Mouse (Mus musculus): ENCODE results near the gene Spats1.
"Not testable (repeated sequence)": the region's sequence is repeated elsewhere in the genome, so short reads cannot be mapped to it uniquely, and the experiment has no call there.

Spats1 gene

DNA sequence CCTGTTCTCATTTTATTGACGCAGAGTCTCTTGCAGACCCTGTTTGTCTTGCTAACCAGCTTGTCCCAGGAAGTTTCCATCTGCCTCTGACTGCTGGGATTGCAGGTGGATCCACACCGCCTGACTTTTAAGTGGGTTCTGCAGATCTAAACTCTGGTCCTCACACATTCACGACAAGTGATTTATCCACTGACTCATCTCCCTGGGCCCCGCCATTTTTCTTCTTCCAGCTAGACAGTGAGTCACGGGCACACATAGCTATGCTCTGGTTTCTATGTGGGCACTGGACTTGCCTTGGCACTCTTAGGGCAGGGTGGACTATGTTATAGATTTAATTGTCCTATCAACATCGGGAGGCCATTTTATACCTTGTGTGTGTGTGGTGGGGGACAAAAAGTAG lies 14.5 kb upstream of the Spats1 start:
- DNase-seq (ENCODE audit: low spot score): no peak

DNA sequence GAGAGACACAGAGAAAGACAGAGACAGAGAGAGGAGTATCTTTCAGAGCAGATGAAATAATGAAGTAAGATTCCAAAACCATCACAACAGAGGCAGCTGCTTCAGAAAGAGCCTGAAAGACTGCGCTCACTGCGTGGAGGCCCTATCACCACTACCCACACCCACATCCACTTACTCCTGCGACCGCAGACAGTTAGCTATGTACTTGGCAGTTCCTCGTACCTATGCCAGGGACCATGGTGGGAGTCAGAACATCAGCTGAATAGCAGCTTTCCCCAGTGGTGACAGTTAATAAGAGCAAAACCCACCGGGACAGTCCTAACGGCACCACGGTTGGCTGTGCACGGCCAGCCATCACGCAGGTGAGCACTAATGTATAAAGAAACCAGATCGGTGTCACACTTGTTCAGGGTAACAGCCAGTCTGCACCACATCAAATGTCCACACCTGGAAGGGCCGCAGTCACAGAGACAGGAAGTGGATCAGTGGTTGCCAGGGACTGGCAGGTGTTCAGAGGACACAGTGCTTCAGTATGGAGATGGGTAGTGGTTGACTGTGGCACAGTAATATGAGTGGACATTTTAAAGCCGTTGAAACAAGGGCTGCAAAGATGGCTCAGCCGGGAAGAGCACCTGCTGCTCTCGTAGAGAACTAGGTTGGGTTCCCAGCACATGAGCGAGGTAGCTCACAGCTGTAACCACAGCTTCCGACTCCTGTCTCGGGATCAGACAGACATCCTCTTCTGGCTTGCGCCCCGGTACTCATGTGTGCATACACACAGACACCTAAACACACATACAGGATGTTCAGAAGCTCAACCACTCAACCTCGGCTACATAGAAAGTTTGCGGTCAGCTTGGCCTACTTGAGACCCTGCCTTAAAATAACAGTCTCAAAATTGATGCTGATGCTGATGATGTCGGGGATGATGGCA lies 13.4 kb upstream of the Spats1 start:
- DNase-seq (ENCODE audit: low spot score): no peak

DNA sequence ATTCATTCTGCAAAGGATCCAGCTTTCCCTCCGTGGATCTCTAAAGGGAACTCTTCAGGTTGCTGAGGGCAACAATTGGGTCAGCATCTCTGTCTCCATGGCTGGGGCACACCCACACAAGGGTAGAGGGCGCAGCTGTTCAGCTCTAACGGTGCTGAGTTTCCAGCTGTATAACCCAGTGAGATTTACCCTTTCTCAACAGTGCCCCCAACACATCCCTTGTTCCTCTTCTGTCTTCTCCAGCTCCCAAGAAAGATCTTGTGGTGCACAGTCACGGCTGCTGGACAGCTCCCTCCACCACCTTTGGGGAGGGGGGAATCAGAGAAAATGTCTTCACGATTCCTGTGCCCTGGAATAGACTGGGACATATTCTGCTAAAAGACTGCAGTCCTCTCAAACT lies 12.0 kb upstream of the Spats1 start:
- DNase-seq (ENCODE audit: low spot score): no peak

DNA sequence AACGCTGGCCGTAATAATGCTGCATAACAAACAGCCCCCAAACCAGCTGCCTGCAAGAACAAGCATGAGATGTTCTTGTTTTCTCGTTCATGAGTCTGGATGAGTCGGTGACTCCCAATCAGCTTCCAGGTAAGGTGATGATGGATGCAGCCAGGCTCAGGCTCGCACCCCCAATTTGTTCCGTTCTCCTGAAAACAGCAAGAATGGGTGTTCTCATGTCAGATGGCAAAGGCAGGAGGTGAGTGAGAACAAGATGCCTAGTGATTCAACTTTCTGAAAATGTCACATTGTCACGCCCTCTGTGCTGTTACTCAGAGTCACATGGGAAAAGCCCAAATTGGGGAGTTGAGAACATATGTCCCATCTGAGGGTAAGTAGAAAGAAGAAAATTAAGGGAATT lies 10.4 kb upstream of the Spats1 start:
- no peak for DNase-seq (ENCODE audit: low spot score)

DNA sequence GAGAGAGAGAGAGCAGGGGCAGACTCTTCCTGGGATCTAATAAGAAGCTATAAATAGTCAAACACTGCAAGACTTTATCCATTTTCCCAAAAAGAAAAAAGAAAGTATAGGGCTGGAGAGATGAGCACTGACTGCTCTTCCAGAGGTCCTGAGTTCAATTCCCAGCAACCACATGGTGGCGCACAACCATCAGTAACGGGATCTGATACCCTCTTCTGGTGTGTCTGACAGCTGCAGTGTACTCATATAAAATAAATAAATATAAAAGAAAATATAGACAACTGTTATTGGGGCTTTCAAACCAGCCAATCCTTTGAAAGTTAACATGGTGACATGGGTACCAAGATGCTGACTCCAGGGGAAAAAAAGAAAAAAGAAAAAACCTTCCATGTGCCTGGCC lies 5.2 kb upstream of the Spats1 start:
- DNase-seq (ENCODE audit: low spot score): no peak

DNA sequence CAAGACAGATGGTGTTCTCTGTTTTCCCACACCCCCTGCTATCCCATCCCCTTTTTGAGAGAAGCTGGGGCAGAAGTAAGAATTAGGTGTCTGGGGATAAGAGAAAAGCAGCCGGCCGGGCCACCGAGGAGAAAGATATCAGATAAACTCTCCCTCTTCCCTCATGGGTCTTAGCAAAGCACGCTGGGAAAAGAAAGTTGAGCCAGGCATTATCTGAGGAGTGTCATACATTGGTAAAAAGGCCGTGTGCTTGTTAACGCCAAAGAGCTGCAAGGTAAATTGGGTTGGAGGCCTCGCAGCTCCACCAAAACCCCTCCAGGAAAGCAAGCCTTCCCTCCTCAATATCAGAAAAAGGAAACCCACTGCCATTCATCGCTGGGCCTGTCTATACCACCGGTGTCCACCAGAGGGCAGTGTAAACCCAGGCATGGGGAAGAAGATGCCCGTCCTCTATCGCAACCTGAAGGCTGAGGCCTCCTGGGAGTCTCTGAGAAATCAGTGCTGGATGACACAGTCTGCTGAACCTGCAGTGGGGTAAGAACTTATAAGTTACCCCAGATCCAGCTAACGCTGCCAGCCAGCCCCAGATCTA lies 3.1 kb upstream of the Spats1 start:
- DNase-seq (ENCODE audit: low spot score): peak; percentile 61

DNA sequence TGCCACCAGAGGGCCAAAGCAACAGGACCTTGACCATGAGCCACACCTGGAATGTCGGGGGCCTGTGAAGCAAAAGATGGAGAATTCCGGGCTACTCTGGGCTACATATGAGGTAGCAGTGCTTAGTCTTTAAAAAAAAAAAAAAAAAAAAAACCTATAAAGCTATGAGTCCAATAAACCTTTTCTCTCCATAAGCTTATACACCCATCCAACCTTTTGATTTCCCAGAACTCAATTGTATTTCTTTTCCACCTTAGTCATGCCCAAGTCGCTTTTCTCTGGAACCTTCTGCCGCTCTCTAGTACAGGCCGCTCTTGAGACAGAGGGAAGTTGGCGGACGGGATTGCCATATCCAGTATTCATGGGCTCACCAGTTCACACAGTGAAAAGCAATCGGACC lies 1.1 kb downstream of the Spats1 start:
- DNase-seq (ENCODE audit: low spot score): no peak

DNA sequence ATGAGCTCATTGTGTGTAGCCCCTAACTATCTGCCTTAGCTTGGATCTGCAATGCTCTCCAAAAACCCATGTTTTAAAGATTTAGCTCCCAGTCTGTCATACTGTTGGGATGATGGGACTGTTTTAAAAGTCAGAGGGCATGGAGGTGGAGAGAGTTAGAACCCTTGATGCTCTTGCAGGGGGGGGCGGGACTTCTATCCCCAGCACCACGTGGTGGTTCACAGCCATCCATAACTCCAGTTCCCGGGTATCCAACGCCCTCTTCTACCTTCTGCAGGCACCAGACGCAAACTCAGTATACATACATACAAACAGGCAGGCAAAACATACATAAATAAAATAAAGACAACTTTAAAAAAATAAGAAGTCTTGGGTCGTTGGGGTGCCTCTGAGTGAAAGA lies 1.5 kb downstream of the Spats1 start:
- no peak for DNase-seq (ENCODE audit: low spot score)

DNA sequence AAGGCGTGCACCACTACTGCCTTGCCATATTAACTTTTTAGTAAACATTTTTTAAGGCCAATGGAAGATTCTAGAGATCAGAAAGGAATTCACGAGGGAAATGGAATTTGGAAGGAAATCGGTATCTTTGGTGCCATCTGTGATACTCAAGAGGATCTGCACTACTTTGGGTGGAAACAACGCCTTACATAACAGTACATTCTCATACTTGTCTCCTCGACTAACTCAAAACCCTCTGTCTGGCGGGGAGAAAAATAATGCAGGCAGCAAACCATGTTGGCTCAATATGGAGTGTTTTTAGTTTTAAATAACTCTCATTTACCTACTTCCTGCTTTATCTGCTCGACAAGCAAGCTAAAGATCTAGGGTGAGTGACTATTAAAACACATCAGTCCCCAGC lies 4.5 kb downstream of the Spats1 start:
- peak; percentile 35 for DNase-seq (ENCODE audit: low spot score)

DNA sequence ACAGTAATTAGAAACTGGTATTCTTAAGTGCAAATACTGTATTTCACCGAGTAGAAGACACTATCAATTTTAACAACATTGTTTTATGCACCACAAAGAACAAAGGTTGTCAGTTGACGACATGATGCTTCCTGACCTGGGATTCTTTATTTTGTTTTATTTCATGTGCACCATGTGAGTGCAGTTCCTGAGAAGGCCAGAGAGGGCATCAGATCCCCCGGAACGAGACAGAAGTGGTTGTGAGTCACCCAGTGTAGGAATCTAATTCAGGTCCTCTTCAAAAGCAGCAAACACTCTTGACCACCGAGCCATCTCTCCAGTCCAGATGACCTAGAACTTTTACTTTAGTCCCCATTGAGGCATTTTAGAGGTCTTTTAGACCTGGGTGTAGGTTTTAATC lies 6.9 kb downstream of the Spats1 start:
- no peak for DNase-seq (ENCODE audit: low spot score)

DNA sequence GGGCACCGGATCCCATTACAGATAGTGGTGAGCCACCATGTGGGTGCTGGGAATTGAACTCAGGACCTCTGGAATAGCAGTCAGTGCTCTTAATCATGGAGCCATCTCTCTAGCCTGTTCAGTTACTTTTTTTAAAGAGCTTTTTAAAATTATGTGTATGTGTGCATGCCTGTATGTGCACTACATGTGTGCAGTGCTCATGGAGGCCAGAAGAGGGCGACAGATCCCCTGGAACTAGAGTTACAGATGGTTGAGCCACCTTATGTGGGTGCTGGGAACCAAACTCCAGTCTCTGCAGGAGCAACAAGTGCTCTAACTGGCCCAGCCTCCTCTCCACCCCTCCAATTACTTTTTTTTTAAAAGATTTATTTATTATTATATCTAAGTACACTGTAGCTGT lies 8.5 kb downstream of the Spats1 start:
- DNase-seq (ENCODE audit: low spot score): no peak

DNA sequence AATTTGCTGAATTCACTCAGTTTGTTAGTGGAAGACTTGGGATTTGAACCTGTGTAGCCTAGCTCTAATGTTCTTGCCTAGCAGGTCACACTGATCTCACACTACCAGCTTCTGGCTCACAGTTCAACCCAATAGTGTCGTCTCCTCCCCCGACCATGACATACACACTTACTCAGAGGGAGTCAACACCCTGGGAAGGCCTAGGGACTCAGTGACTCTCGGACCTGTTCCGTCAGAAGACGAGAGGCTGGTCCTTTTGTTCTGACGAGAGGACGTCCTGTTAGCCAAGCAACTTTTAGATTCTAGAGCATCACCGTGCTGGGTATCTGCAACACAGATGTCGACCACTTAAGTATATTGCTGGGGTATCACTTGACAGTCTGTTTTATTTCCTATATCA lies 11.0 kb downstream of the Spats1 start:
- DNase-seq (ENCODE audit: low spot score): no peak

DNA sequence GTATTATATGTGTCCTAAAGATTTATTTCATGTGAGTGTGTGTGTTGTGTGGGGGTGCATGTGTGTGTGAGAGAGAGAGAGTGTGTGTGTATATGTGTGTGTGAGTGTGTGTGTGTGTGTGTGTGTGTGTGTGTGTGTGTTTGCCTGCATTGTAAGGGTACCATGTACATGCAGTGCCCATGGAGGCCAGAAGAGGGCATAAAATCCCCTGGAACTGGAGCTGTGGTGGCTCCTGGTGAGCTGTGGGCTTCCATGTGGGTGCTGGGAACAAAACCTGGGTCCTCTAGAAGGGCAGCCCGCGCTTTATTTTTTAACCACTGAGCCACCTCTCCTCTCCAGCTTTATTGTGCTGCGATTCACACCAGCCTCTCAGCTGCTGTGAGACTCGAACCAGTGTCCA lies 12.7 kb downstream of the Spats1 start:
- no peak for DNase-seq (ENCODE audit: low spot score)

DNA sequence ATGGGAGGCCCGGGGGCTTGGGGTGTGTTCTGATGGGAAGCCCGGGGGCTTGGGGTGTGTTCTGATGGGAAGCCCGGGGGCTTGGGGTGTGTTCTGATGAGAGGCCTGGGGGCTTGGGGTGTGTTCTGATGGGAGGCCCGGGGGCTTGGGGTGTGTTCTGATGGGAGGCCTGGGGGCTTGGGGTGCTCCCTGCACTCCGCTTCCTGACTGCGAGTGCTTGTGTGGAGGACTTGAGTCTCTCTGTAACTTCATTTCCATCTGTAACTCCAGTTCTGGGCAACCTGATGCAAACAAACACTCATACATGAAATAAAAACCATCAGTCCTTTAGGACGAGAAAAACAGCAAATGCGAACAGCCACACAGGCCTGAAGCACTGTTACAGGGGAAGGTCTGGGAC lies 16.2 kb downstream of the Spats1 start:
- DNase-seq (ENCODE audit: low spot score): no peak

DNA sequence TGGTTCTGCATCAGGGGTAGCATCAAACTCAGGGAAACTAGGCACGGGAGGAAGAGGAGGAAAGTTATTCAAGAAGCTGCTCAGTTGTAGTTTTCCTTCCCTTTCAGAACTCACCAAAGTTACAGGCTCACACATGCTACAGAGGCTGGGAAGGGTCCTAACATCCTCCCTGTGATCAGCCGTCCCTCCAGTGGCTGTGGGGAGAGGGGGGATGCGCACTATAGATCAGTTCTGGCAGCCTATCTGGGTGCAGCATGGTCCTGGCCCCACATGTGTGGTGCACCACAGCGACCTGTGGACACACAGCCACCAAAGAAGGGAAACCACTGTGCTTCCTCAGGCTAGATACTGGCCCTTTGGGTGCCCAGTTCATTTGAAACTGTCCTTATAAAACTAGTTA lies 16.7 kb downstream of the Spats1 start:
- no peak for DNase-seq (ENCODE audit: low spot score)

DNA sequence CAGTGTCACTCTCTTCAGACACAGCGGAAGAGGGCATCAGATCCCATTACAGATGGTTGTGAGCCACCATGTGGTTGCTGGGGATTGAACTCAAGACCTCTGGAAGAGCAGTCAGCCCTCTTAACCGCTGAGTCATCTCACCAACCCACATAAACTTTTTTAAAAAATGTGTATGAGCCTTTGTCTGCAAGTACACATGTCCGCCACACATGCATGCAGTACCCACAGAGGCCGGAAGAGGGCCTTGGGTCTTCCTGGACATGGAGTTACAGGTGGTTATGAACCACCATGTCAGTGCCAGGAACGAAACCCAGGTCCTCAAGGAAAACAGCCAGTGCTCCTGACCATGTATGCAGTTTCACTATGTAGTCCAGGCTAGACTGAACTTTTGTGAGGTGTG lies 17.7 kb downstream of the Spats1 start:
- DNase-seq (ENCODE audit: low spot score): no peak

DNA sequence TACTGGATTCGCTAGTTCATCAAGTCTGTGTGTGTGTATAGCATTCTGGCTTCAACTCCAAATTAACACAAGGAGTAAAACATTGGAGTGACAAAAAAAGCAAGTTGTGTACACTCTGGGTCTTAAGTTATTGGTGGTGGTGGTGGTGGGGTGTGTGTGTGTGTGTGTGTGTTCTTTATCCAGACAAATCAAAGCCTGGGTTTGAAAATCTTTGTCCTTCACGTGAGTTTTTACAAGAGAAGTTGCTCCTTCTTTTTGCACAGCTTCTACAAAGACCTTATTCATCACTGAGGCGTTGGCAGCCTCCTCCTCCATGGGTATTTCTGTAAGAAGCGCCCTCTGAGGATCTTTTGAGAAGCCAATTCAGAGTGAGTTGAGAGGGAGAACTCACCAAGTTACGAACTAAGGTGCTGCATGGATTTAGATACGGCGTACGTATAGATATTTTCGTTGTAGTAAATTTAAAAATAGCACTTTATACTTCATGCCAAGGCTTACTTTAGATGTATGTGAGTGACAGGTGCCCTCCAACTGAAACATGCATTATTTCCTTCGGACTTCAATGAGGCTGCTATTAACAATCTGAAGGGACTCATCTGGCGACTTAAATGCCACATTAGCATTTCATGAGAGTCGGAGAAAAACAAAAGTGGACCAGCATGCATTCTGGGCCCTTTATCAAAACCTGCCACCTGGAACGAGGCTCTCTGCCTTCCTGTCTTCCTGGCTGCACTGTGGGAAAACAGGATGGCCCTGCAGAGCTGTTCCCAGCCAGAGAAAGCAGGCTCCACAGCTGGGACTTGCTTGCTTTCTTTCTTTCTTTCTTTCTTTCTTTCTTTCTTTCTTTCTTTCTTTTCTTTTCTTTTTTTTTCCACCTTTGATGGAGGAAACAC lies 18.7 kb downstream of the Spats1 start:
- DNase-seq (ENCODE audit: low spot score): no peak

DNA sequence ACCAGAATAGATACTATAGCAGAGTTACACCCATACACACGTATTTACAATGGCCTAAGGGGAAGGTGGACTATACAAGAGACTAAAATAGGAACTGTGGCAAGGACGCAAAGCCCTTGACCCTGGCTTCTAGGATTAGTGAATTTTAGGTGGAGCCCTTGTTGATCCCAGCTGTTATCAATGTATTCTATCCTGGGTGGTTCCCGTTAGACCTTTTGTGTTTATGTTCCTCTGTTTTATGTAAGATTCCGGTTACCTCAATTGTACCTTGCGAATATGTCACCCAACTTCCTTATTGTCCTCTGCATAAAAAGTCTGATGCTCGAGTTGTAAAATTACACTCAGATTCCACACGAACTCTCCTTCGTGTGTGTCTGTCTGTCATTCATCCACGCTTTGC lies 19.4 kb downstream of the Spats1 start:
- not testable (repeated sequence) for DNase-seq (ENCODE audit: low spot score)

DNA sequence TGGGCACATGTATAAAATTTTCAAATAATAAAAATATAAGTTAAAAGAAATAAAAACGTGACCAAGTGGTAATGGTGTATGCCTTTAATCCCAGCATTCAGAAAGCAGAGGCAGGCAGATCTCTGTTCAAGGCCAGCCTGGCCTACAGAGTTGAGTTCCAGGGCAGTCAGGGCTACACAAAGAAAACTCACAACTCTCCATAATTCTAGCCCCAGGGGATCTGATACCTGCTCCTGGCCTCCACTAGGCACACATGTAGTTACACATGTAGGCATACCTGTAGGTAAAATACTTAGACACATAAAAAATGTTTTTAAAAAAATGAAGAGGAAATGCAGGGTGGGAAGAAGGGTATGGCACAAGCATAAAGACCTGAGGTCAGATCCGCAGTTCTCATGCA lies 20.4 kb downstream of the Spats1 start:
- DNase-seq (ENCODE audit: low spot score): no peak

DNA sequence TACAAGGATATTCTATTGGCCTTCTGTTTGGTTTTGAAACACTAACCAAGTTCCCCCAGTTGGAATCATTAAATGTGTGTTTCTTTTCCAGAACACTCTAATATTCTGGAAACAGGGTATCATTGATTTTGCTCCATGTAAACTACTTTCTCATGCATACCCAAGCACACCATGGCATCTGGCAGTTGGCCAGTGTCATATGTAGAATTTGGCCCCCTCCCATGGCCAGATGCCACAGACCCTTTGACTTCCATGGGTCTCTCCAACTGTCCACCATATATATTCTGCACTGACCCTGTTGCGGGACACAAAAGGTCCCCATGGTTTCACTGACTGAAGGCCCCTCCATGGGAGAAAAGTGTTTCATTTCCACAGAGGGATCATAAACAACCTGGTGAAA lies 22.9 kb downstream of the Spats1 start:
- no peak for DNase-seq (ENCODE audit: low spot score)

DNA sequence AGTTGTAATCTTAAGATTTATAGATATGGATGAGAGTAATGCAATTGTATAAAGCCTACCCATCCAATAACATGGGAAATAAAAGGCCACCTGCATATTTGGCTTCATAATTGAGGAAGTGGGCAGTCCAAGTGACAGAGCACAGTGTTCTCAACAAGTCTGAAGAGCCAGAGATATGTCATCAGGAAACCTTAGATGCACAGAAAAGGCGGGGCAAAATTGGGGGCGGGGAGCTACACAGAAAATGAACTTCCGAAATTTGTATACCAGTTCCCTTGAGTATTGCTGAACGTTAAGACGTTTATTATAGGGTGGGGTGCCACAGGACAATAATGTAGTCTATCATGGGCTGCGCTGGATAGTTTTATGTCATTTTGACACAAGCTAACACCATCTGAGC lies 25.1 kb downstream of the Spats1 start:
- DNase-seq (ENCODE audit: low spot score): no peak

DNA sequence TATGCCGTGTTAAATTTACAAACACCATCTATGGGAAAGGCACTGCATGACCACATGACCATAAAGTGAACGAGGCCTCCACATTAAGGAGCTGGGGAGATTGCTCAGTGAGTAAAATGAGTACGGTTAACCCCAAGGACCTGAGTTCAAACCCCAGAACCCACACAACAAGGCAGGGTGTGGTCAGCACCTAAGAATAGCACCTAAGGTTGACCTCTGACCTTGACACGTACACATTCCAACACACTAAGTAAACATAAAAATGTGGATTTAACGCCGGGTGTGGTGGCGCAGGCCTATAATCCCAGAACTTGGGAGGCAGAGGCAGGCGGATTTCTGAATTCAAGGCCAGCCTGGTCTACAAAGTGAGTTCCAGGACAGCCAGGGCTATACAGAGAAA lies 25.6 kb downstream of the Spats1 start:
- no peak for DNase-seq (ENCODE audit: low spot score)

DNA sequence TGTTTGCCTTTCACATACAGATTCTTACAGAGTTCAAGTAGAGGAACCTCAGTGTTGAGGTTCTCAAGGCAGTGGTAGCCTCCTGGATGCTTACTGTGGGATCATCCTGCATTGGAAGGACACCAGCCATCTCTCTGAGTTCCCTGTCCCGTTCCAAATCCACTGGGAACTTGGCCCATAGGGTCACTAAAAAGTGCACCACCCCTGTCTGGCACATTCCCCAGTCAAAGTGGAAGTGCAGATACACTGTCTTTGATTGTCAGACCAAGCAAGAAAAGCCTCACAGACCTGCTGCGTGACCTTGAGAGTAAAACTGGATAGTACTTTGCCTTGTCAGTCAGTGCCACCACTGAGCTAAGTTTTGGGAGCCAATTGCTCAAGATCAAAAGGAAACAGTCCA lies 28.2 kb downstream of the Spats1 start:
- no peak for DNase-seq (ENCODE audit: low spot score)
